Mouse (Mus musculus): ENCODE results near the gene Myo1e.

GRCm38 (mm10) chr9:70174291-70174848 lies 32.8 kb upstream of the Myo1e start:
- no peak for TF ChIP-seq CTCF (IDR thresholded peaks at IDR 0.05; ENCODE audit: control insufficient read depth, insufficient read depth, low read length)
- TF ChIP-seq POLR2A (IDR thresholded peaks at IDR 0.05; ENCODE audit: borderline replicate concordance, control insufficient read depth, low read depth, low read length) = no peak
